Mouse (Mus musculus) c-Kit-positive CD71-negative TER-119-negative erythroid progenitor cells, embryonic 14.5 days (primary cell): ENCODE data around the gene Apc2.
"Not testable (repeated sequence)": the region's sequence is repeated elsewhere in the genome, so short reads cannot be mapped to it uniquely, and the experiment has no call there.

Source experiments
- DNase-seq: peaks from one replicate; pipeline ENCODE4 v3.0.0-alpha.2; 2013; ENCODE audit warnings: low read depth

Gene Apc2

DNA sequence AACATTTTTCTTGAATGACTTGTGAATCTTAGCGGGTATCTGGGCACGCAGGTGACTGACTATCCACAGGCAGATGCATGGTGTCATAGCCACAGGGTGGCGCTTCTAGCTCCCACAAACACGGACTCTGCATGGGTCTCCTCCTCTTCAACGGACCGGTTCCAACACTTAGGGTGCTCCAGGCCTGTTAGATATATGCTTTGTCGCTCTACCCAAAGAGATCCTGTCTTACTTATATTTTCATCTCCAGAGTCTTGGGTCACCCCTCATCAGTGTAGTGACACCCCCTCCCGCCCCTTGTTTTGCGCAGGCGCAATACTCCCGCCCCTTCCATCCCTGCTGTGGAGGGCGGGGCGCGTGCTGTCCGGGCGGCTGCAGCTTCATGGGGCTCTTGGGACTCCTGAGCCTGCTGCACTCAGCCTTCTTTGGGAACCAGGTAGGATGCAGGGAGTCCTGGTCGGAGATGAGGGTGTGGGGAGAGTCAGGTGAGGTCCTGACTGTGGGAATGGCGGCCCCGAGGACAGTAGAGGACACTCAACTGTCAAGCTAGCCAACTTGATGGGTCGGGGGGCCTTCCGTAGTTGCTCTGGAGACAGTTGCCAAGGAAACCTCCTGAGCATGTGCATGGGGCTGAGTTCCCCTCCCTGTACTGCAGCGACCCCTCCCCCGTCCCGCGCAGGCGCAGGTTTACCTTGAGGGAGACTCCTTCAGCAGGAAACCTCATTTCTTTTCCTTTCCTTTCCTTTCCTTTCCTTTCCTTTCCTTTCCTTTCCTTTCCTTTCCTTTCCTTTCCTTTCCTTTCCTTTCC lies at the start of gene Apc2:
TSS of gene Apc2 (plus strand) at position 360 of the 808 bp plus-strand sequence.
- DNase-seq, result peak; percentile 61

DNA sequence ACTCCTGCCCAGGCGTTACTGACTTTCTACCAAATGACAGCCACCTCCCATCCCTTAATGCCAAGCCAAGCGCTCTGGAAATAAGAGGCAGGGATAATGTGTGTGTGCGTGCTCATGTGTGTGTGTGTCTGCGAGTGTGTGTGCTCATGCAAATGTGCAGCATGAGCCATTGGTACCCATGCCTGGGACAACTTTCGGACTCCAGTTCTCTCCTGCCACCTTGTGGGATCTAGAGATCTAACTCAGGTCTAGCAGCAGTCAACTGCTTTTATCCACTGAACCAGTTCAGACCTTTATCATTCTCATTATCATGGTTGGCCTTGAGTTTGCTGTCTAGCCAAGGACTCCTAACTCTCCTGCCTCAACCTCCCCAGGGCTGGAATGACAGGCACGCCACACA lies 47.9 kb upstream of the Apc2 start:
- DNase-seq, result no peak

DNA sequence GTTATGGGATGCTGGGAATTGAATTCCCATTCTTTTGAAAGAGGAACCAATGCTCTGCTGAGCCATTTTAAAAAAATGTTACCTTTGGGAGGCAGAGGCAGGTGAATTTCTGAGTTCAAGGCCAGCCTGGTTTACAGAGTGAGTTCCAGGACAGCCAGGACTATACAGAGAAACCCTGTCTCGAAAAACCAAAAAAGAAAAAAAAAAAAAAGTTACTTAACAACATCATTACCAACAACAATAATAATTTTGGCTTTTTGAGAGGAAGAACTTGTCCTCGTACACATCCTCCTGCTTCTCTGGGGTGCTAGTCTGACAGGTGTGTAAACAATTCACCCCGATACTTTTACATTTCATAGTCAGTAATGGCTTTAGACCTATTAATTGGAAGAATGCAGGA lies 47.3 kb upstream of the Apc2 start:
- DNase-seq, result not testable (repeated sequence)

DNA sequence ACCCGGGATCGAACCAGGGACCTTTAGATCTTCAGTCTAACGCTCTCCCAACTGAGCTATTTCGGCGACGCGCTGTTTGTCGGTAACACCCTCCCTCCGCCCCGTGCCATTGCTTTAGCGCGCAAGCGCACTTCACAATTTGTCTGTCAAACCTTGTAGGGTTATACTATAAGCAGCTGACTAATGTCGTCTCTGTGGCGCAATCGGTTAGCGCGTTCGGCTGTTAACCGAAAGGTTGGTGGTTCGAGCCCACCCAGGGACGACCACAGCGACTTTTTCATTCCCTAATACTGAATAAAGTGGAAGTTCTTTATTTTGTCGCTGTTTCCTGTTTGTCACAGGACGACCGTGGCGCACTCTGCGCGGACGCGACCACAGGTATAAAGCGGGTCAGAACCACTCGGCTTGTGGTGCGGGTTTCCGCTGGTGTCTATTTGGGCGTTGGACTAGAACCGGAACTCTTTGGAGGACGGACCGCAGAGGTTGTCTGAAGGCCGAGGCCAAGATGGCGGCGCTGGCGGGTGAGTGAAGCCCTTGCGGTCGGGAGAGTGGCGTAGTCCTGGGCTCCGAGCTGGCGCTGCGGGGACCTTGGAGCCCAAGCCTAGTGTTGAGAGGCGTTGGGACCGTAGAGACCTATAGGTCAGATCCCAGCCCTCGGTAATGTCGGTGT lies 46.7 kb upstream of the Apc2 start, which contains the start of gene Ndufs7:
TSS of gene Ndufs7 (plus strand) at position 151 of the 670 bp plus-strand sequence.
- DNase-seq, result peak; percentile 89

DNA sequence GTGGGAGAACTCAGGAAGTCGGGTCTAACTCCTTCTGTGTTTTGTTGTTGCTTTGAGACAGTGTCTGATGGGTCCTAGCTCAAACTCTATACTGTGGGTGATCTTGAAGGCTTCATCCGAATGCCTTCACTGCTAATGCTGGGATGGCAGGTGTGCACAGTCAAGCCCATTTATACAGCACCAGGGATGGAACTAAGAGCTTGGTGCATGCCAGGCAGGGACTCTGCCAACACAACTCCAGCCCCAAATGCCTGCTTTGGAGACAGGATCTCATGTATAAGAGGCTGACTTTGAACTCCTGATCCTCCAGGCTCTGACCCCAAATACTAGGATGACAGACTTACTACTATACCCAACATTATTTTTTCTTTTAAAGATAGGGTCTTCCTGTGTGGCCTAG lies 45.7 kb upstream of the Apc2 start:
- DNase-seq, result no peak

DNA sequence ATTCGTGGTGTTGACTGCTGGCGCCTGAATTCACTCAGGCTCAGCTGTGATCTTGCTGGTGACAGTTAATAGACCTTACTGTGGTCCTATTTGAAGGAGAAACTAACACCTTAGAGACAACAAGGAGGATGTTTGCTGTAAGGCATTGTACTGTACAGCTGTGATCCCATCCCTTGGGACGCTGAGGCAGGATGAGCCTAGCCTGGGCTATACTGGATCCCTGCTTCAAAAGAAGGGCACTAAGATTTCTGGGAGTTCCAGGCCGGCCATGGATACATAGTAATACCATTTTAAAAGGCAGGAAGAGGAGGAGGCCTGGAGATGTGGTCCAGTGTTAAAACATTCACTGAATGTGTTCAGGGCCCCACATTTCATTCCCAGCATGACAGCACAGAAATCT lies 45.2 kb upstream of the Apc2 start:
- DNase-seq, result no peak

GRCm38 (mm10) chr10:80252011-80252410 lies 43.8 kb upstream of the Apc2 start:
- no peak for DNase-seq

GRCm38 (mm10) chr10:80252493-80253274 lies 43.1 kb upstream of the Apc2 start:
- DNase-seq, result no peak

DNA sequence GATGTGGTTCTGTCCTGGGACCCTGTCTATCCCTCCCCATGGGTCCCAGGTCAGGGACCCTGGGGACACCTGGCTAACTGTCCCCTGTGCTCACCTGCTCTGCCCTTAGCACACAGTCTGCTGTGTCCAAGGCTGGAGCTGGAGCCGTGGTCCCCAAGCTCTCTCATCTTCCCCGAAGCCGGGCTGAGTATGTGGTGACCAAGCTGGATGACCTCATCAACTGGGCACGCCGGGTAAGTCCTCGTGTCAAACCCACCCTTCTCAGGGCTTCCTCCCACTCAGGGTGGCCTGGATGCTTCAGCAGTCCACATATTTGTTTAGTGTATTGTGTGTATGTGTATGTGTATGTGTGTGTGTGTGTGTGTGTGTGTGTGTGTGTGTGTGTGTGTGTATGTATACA lies 42.2 kb upstream of the Apc2 start:
- no peak for DNase-seq

DNA sequence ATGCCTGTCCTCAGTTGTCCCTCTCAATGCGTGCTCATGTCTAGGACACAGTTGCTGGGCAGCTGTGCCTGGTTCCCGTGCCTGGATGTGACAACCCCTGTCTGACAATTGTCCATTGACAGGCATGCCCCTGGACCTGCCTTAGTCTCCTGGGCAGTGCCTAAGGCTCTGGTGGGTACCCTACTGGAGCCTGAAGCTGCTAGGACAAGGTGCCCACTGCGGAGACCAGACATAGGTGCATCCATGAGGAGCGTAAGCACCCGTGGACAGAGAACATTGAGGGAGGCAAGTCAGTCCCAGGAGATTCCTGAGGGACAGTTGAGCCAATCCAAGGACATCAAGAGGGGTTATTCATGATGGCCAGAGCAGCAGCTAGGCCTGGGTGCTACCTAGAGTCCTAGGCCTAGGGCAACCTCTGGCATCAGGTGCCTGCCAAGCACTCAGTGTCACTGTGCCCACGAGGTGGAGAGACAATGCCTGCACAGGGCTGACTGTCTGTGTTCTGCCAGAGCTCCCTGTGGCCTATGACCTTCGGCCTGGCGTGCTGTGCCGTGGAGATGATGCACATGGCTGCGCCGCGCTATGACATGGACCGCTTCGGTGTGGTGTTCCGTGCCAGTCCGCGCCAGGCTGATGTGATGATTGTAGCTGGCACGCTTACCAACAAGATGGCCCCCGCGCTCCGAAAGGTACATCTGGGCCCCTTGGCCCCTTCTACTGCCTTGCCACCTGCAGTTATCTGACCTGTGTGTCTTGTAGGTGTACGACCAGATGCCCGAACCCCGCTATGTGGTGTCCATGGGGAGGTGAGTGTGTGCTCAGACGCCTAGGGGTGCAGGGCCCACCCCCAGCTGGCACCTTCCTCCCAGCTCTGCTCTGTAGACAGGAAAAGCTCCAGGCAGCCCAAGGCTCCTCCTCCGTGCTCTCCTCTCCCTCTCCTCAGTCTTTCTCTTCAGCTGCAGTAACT lies 41.2 kb upstream of the Apc2 start:
- no peak for DNase-seq

- DNase-seq, result no peak
Measured at GRCm38 (mm10) chr10:80255881-80256535, 39.8 kb upstream of the Apc2 start.

- DNase-seq, result no peak
Measured at GRCm38 (mm10) chr10:80257936-80258335, 37.8 kb upstream of the Apc2 start.

GRCm38 (mm10) chr10:80258752-80259462 lies 36.9 kb upstream of the Apc2 start:
- no peak for DNase-seq

DNA sequence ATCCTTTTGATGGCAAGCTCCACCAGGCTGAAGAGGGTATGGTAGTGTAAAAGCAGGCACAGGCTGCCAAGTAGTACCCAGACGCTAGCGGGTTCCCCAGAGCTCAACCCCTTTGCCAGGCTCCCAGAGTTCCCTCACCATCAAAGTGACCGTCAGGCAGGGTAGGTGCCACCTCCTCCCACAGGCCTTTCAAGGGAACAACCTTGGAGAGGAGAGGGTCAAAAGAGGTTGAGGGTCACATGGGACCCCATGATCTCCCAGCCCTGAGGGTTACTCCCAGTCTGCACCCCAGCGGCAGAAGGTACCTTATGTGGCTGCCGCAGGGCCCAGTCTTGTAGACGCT lies 36.3 kb upstream of the Apc2 start:
- no peak for DNase-seq

GRCm38 (mm10) chr10:80259861-80260641 lies 35.7 kb upstream of the Apc2 start:
- DNase-seq, result no peak

DNA sequence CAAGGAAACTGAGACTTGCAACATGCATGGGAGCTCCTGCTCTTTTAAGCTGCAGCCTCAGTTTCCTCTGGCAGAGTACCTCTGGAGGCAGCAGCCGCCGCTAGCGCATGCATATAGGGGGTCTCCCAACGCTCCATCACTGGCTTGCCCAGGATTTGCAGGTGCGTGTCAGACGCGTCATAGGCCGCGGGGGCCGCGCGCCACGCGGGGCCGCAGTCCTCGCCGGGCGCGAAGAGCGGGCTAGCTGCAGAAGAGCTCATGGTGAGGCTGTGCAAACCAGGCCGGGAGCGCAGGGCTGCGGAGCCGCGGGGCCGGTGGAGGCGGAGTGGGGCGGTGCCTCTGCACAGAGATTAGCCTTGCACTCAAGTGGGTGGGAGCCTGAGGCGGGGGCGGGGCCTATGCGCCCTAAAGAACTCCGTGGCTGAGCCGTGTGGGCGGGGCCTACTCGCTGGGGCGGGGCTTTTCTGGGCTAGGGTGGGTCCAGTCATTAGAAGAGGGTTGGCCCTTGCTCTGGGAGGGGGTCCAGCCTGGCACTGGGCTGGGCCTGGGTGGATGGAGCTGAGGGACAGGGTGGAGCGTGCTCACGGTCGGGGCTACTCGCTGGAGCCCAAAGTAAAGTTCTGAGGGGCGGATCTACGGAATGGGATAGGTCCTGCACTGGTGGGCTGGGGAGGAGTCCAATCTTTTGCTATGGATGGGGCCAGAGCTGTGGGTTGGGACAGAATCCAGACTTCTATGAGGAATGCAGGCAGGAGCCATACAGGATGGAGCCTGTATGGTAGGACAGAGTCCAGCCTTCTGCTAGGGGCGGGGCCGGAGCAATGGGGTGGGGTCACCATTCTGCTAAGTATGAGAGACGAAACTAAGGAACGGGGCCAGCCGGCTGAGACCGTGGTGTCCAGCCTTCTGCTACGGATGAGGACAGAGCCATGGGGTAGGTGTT lies 34.9 kb upstream of the Apc2 start, which contains the start of the genes Gamt and Dazap1:
TSS of gene Gamt (minus strand) at position 371 of the 943 bp plus-strand sequence.
TSS of gene Dazap1 (plus strand) at position 845 of the 943 bp plus-strand sequence.
- peak; percentile 96 for DNase-seq

- peak; percentile 97 for DNase-seq
Measured at GRCm38 (mm10) chr10:80261585-80261968, 34.2 kb upstream of the Apc2 start.

DNA sequence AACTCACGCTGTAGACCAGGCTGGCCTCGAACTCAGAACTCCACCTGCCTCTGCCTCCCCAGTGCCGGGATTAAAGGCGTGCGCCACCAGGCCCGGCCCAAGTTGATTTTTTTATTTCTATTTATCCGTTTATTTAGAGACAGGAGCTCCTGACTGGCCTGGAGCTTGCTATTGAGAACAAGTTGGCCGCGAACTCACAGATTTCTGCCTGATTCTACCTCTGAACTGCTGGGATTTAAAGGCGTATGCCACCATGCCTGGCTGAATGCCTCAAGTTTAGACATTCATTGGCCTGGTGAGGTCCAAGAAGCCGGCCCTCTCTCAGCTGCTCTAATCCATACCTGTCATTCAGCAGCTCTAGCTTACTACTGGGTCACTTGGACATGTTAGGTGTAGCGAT lies 33.6 kb upstream of the Apc2 start:
- DNase-seq, result no peak
